In genomic region chr11:72487171-72487570, GRCm38 (mm10) we compare ENCODE assay signal across 10 mouse cellular contexts. TPM values are rescaled to one million over a fixed set of nuclear protein-coding genes. Genes with fewer than 3 reads are reported as not detected.
DNase-seq lines count a peak whose midpoint lies in the region; ATAC-seq and TF ChIP-seq lines count a peak whose summit lies in the region.
"Had no signal": no experiment of that assay in that cellular context is flagged by ENCODE, and none has a peak within 500 bp of the region (broad histone marks: within the 10 kb centered on the region; RNA-seq: fewer than 3 reads in every experiment).

No protein-coding gene starts in this region.

- H3K36me3 ChIP-seq in forebrain, embryonic 12.5 days (replicated peaks) = no peaks in the 10 kb centered on the region
- H3K36me3 ChIP-seq in hindbrain, postnatal 0 days (ENCODE audit: insufficient read depth, low read length) = no peaks in the 10 kb centered on the region
- no peaks in the 10 kb centered on the region for H3K36me3 ChIP-seq in neural tube, embryonic 13.5 days

- WGBS in lung, adult 2 months = 39% methylated on average over 5 of the region's 5 CpGs
- WGBS in forebrain, embryonic 12.5 days = 64% methylated on average over 5 of the region's 5 CpGs
- WGBS in hindbrain, postnatal 0 days = 52% methylated on average over 5 of the region's 5 CpGs
- WGBS in neural tube, embryonic 13.5 days = 61% methylated on average over 5 of the region's 5 CpGs

- ATAC-seq in forebrain, embryonic 12.5 days (ENCODE audit: low FRiP score) = no peak
- ATAC-seq in hindbrain, postnatal 0 days = no peak
- ATAC-seq in neural tube, embryonic 13.5 days (ENCODE audit: low read depth) = no peak
- ATAC-seq: Patski had no signal

- H3K9me3 ChIP-seq in forebrain, embryonic 12.5 days = no peaks in the 10 kb centered on the region
- no peaks in the 10 kb centered on the region for H3K9me3 ChIP-seq in hindbrain, postnatal 0 days (ENCODE audit: low read length)
- H3K9me3 ChIP-seq in neural tube, embryonic 13.5 days = no peaks in the 10 kb centered on the region

- no peak overlapping the region for H3K9ac ChIP-seq in forebrain, embryonic 12.5 days
- H3K9ac ChIP-seq in hindbrain, postnatal 0 days (replicated peaks; ENCODE audit: low read length) = no peak overlapping the region
- peak overlapping the region; percentile 96 for H3K9ac ChIP-seq in neural tube, embryonic 13.5 days

- H3K27me3 ChIP-seq in forebrain, embryonic 12.5 days = peaks cover 52% of the 10 kb centered on the region
- no peaks in the 10 kb centered on the region for H3K27me3 ChIP-seq in hindbrain, postnatal 0 days (ENCODE audit: insufficient read depth, low read length)
- peaks cover 23% of the 10 kb centered on the region; the same call in 1 of the 2 replicates for H3K27me3 ChIP-seq in neural tube, embryonic 13.5 days
- H3K27me3 ChIP-seq: Patski had no signal

- peak overlapping the region; percentile 91; the same call in 1 of the 2 replicates for H3K4me2 ChIP-seq in forebrain, embryonic 12.5 days
- H3K4me2 ChIP-seq in hindbrain, postnatal 0 days (ENCODE audit: low read depth, low read length) = peak overlapping the region; percentile 77
- peak overlapping the region; percentile 70 for H3K4me2 ChIP-seq in neural tube, embryonic 13.5 days

- H3K4me1 ChIP-seq in lung, adult 2 months (ENCODE audit: control insufficient read depth, insufficient read depth, low read length) = peaks cover 18% of the 10 kb centered on the region
- H3K4me1 ChIP-seq in forebrain, embryonic 12.5 days = peaks cover 23% of the 10 kb centered on the region
- H3K4me1 ChIP-seq in hindbrain, postnatal 0 days (ENCODE audit: insufficient read depth, low read length) = peaks cover 19% of the 10 kb centered on the region
- peaks cover 52% of the 10 kb centered on the region for H3K4me1 ChIP-seq in neural tube, embryonic 13.5 days (replicated peaks)

- DNase-seq in lung, adult 2 months = no peak
- no peak for DNase-seq in lung, adult 18-20 months
- no peak for DNase-seq in hindbrain, postnatal 0 days (ENCODE audit: low spot score)
- DNase-seq in retina, embryonic 14.5 days (ENCODE audit: low spot score) = no peak
- DNase-seq in cerebellum, postnatal 4 days (ENCODE audit: low spot score in 2 of 2) = no peak
- DNase-seq: kidney, adult 2 months; right cerebral cortex, postnatal 25 days had no signal

- no peak overlapping the region for H3K27ac ChIP-seq in forebrain, embryonic 12.5 days
- H3K27ac ChIP-seq in hindbrain, postnatal 0 days = no peak overlapping the region
- H3K27ac ChIP-seq in neural tube, embryonic 13.5 days (replicated peaks) = 0 out of 2 replicates have a peak overlapping the region, but pooled peaks have one; percentile 93

- H3K4me3 ChIP-seq in lung, adult 2 months (replicated peaks; ENCODE audit: extremely low read depth, low read depth, low read length) = peak overlapping the region; percentile 33
- no peak overlapping the region for H3K4me3 ChIP-seq in forebrain, embryonic 12.5 days (replicated peaks)
- 0 out of 2 replicates have a peak overlapping the region, but pooled peaks have one; percentile 73 for H3K4me3 ChIP-seq in hindbrain, postnatal 0 days (ENCODE audit: low read length)
- peak overlapping the region; percentile 78 for H3K4me3 ChIP-seq in neural tube, embryonic 13.5 days

- peak; percentile 44; the same call in 1 of the 2 replicates for TF ChIP-seq POLR2A in lung, adult 2 months (IDR thresholded peaks at IDR 0.05; ENCODE audit: borderline replicate concordance, extremely low read depth, low read depth, low read length)

- no peak for TF ChIP-seq CTCF in lung, adult 2 months (IDR thresholded peaks at IDR 0.05; ENCODE audit: insufficient read depth, low read length)
- TF ChIP-seq CTCF in hindbrain, postnatal 0 days (IDR thresholded peaks at IDR 0.05; ENCODE audit: low read depth) = no peak

RNA-seq across cellular contexts. Expression of gene Spns2, which starts 2.5 kb away (rescaled TPM):
- polyA plus RNA-seq in lung, adult 2 months (2012; rRNA removed) = 103 and 126 TPM in 2 replicates
- polyA plus RNA-seq in forebrain, embryonic 12.5 days (2016; fragmentation: Nextera tagmentation; extraction: Ambion mirVana) = 4.9 and 5.4 TPM in 2 replicates
- 58.5 and 66.0 TPM in 2 replicates for total RNA-seq in hindbrain, postnatal 0 days (2014; rRNA removed)
- polyA plus RNA-seq in hindbrain, postnatal 0 days (2015; fragmentation: Nextera tagmentation; extraction: Ambion mirVana) = 7.0 and 7.2 TPM in 2 replicates
- polyA plus RNA-seq in neural tube, embryonic 13.5 days (2015; fragmentation: Nextera tagmentation; extraction: Ambion mirVana) = 9.1 and 10.8 TPM in 2 replicates

RNA-seq across cellular contexts. Expression of gene Mybbp1a, which starts 46.0 kb away (rescaled TPM):
- 26.1 and 32.8 TPM in 2 replicates for polyA plus RNA-seq in lung, adult 2 months (2012; rRNA removed)
- polyA plus RNA-seq in forebrain, embryonic 12.5 days (2016; fragmentation: Nextera tagmentation; extraction: Ambion mirVana) = 158 and 160 TPM in 2 replicates
- 28.0 and 36.1 TPM in 2 replicates for total RNA-seq in hindbrain, postnatal 0 days (2014; rRNA removed)
- polyA plus RNA-seq in hindbrain, postnatal 0 days (2015; fragmentation: Nextera tagmentation; extraction: Ambion mirVana) = 61.5 and 68.7 TPM in 2 replicates
- 69.6 and 80.7 TPM in 2 replicates for polyA plus RNA-seq in neural tube, embryonic 13.5 days (2015; fragmentation: Nextera tagmentation; extraction: Ambion mirVana)

RNA-seq across cellular contexts. Expression of gene Ggt6, which starts 51.8 kb away (rescaled TPM):
- 2.9 and 7.0 TPM in 2 replicates for polyA plus RNA-seq in lung, adult 2 months (2012; rRNA removed)
- not detected in 2 replicates for polyA plus RNA-seq in forebrain, embryonic 12.5 days (2016; fragmentation: Nextera tagmentation; extraction: Ambion mirVana)
- not detected in 2 replicates for total RNA-seq in hindbrain, postnatal 0 days (2014; rRNA removed)
- polyA plus RNA-seq in hindbrain, postnatal 0 days (2015; fragmentation: Nextera tagmentation; extraction: Ambion mirVana) = not detected in 2 replicates
- polyA plus RNA-seq in neural tube, embryonic 13.5 days (2015; fragmentation: Nextera tagmentation; extraction: Ambion mirVana) = not detected in 2 replicates
